Mouse (Mus musculus) adrenal gland, postnatal 25 days (tissue): ENCODE measurements around the gene Col28a1. TPM values are rescaled to one million over a fixed set of nuclear protein-coding genes. Genes with fewer than 3 reads are reported as not detected.
"Not testable (repeated sequence)": the region's sequence is repeated elsewhere in the genome, so short reads cannot be mapped to it uniquely, and the experiment has no call there.

Experiments
- DNase-seq: peaks from one replicate; pipeline ENCODE4 v3.0.0; 2021; ENCODE audit warnings: mixed read lengths
- total RNA-seq: library from RNA; stranded (reverse); gene quantifications from 2 replicates; pipeline ENCODE4 v1.2.3, GENCODE M21; 2021

Col28a1 gene
- total RNA-seq, 1 experiment from 2014 or later = 1.9 TPM

GRCm38 (mm10) chr6:8023527-8023926 lies 168.9 kb downstream of the Col28a1 start:
- no peak for DNase-seq

GRCm38 (mm10) chr6:7994736-7995135 lies 197.7 kb downstream of the Col28a1 start:
- no peak for DNase-seq

GRCm38 (mm10) chr6:7983646-7983979 lies 208.8 kb downstream of the Col28a1 start:
- peak; percentile 69 for DNase-seq

GRCm38 (mm10) chr6:7982958-7983645 lies 209.3 kb downstream of the Col28a1 start:
- DNase-seq = not testable (repeated sequence)

GRCm38 (mm10) chr6:7971020-7971760 lies 221.2 kb downstream of the Col28a1 start:
- DNase-seq = no peak

- no peak for DNase-seq
These were observed 223.0 kb downstream of the Col28a1 start for GRCm38 (mm10) chr6:7969376-7969775.

GRCm38 (mm10) chr6:7965833-7966522 lies 226.4 kb downstream of the Col28a1 start:
- DNase-seq = no peak

GRCm38 (mm10) chr6:7962749-7963148 lies 229.7 kb downstream of the Col28a1 start:
- no peak for DNase-seq

GRCm38 (mm10) chr6:7952208-7952607 lies 240.2 kb downstream of the Col28a1 start:
- no peak for DNase-seq

GRCm38 (mm10) chr6:7951778-7952177 lies 240.6 kb downstream of the Col28a1 start:
- DNase-seq = no peak

Other genes starting within 250 kb of the Col28a1 start
- 19.2 and 19.7 TPM in 2 replicates for gene Mios, start 16.6 kb upstream of the Col28a1 start, total RNA-seq
- gene Rpa3, start 66.6 kb upstream of the Col28a1 start, total RNA-seq = 19.8 and 27.5 TPM in 2 replicates
- 15.7 and 19.1 TPM in 2 replicates for gene Umad1, start 66.7 kb upstream of the Col28a1 start, total RNA-seq
- 4.8 TPM in 1 of 2 replicates, not detected in the other for gene Gm45062, start 66.8 kb upstream of the Col28a1 start, total RNA-seq